Mouse (Mus musculus): ENCODE results near the gene Clec1b. TPM values are rescaled to one million over a fixed set of nuclear protein-coding genes. Genes with fewer than 3 reads are reported as not detected.

Clec1b gene
- polyA plus RNA-seq (2014; fragmentation: Illumina TruSeq; extraction: RNeasy Lipid Tissue Mini Kit (QIAGEN cat#74804); ENCODE audit: low read depth, low replicate concordance): 2.6 TPM

GRCm38 (mm10) chr6:129396997-129397396 is at the start of gene Clec1b:
Clec1b (plus strand) TSS chr6:129397297.

GRCm38 (mm10) chr6:129385774-129386173 is 11.3 kb upstream of the Clec1b start, which contains the start of gene Clec12b:
Clec12b (minus strand) TSS chr6:129385874.

GRCm38 (mm10) chr6:129408562-129408961 is 11.5 kb downstream of the Clec1b start, which contains the start of gene Clec9a:
Clec9a (plus strand) TSS chr6:129408862.

GRCm38 (mm10) chr6:129451411-129452039 is 54.4 kb downstream of the Clec1b start, which contains the start of gene Clec1a:
Clec1a (minus strand) TSS chr6:129452000.

Other genes with a start within 250 kb of the Clec1b start
- 74.3 TPM for gene Clec2d, start 216.7 kb upstream of the Clec1b start, polyA plus RNA-seq (2014; fragmentation: Illumina TruSeq; extraction: RNeasy Lipid Tissue Mini Kit (QIAGEN cat#74804); ENCODE audit: low read depth, low replicate concordance)
- 0.87 TPM for gene Cd69, start 121.9 kb upstream of the Clec1b start, polyA plus RNA-seq (2014; fragmentation: Illumina TruSeq; extraction: RNeasy Lipid Tissue Mini Kit (QIAGEN cat#74804); ENCODE audit: low read depth, low replicate concordance)
- not detected for gene 4922502D21Rik, start 65.5 kb upstream of the Clec1b start, polyA plus RNA-seq (2014; fragmentation: Illumina TruSeq; extraction: RNeasy Lipid Tissue Mini Kit (QIAGEN cat#74804); ENCODE audit: low read depth, low replicate concordance)
- 5.4 TPM for gene Clec12a, start 54.6 kb upstream of the Clec1b start, polyA plus RNA-seq (2014; fragmentation: Illumina TruSeq; extraction: RNeasy Lipid Tissue Mini Kit (QIAGEN cat#74804); ENCODE audit: low read depth, low replicate concordance)
- not detected for gene Clec12b, start 11.4 kb upstream of the Clec1b start, polyA plus RNA-seq (2014; fragmentation: Illumina TruSeq; extraction: RNeasy Lipid Tissue Mini Kit (QIAGEN cat#74804); ENCODE audit: low read depth, low replicate concordance)
- 0.64 TPM for gene Clec9a, start 11.6 kb downstream of the Clec1b start, polyA plus RNA-seq (2014; fragmentation: Illumina TruSeq; extraction: RNeasy Lipid Tissue Mini Kit (QIAGEN cat#74804); ENCODE audit: low read depth, low replicate concordance)
- gene Clec1a, start 54.7 kb downstream of the Clec1b start, polyA plus RNA-seq (2014; fragmentation: Illumina TruSeq; extraction: RNeasy Lipid Tissue Mini Kit (QIAGEN cat#74804); ENCODE audit: low read depth, low replicate concordance): 16.1 TPM
- 0.41 TPM for gene Olr1, start 109.9 kb downstream of the Clec1b start, polyA plus RNA-seq (2014; fragmentation: Illumina TruSeq; extraction: RNeasy Lipid Tissue Mini Kit (QIAGEN cat#74804); ENCODE audit: low read depth, low replicate concordance)
- not detected for gene Tmem52b, start 115.3 kb downstream of the Clec1b start, polyA plus RNA-seq (2014; fragmentation: Illumina TruSeq; extraction: RNeasy Lipid Tissue Mini Kit (QIAGEN cat#74804); ENCODE audit: low read depth, low replicate concordance)
- gene Gabarapl1, start 135.9 kb downstream of the Clec1b start, polyA plus RNA-seq (2014; fragmentation: Illumina TruSeq; extraction: RNeasy Lipid Tissue Mini Kit (QIAGEN cat#74804); ENCODE audit: low read depth, low replicate concordance): 79.3 TPM
- gene Klre1, start 180.6 kb downstream of the Clec1b start, polyA plus RNA-seq (2014; fragmentation: Illumina TruSeq; extraction: RNeasy Lipid Tissue Mini Kit (QIAGEN cat#74804); ENCODE audit: low read depth, low replicate concordance): 0.52 TPM
- 3.4 TPM for gene Klrd1, start 194.5 kb downstream of the Clec1b start, polyA plus RNA-seq (2014; fragmentation: Illumina TruSeq; extraction: RNeasy Lipid Tissue Mini Kit (QIAGEN cat#74804); ENCODE audit: low read depth, low replicate concordance)
- 2.4 TPM for gene Klrk1, start 226.6 kb downstream of the Clec1b start, polyA plus RNA-seq (2014; fragmentation: Illumina TruSeq; extraction: RNeasy Lipid Tissue Mini Kit (QIAGEN cat#74804); ENCODE audit: low read depth, low replicate concordance)
- gene Klrc3, start 246.0 kb downstream of the Clec1b start, polyA plus RNA-seq (2014; fragmentation: Illumina TruSeq; extraction: RNeasy Lipid Tissue Mini Kit (QIAGEN cat#74804); ENCODE audit: low read depth, low replicate concordance): not detected